Mouse (Mus musculus) heart, embryonic 13.5 days (tissue): ENCODE data around the gene Styxl1. TPM values are rescaled to one million over a fixed set of nuclear protein-coding genes. Genes with fewer than 3 reads are reported as not detected.
A peak's percentile ranks its signal among the peaks of the same experiment; 100 is the strongest.

Experiments
- ATAC-seq: fragments of 200-750 bp; cut with Nextera tagmentation; 2 replicates; pipeline ENCODE4 v1.8.0; 2017; ENCODE audit warnings: moderate TSS enrichment; ENCODE audit not compliant: insufficient number of reproducible peaks, low FRiP score, low TSS enrichment; ENCODE audit errors: extremely low read depth
- H3K27ac ChIP-seq: fragments of 300-500 bp; sonication (generic); replicated peaks from 2 replicates; pipeline ENCODE4 v1.5.1; 2015; ENCODE audit warnings: moderate library complexity, mild to moderate bottlenecking, inconsistent platforms
- H3K27me3 ChIP-seq: fragments of 300-500 bp; sonication (generic); replicated peaks from 2 replicates; pipeline ENCODE4 v1.6.1; 2015; ENCODE audit warnings: mild to moderate bottlenecking, inconsistent platforms
- H3K36me3 ChIP-seq: fragments of 300-500 bp; sonication (generic); 2 replicates; pipeline ENCODE4 v1.6.1; 2015; ENCODE audit warnings: mild to moderate bottlenecking, inconsistent platforms
- H3K4me1 ChIP-seq: fragments of 300-500 bp; sonication (generic); 2 replicates; pipeline ENCODE4 v1.6.1; 2015; ENCODE audit warnings: inconsistent platforms
- H3K4me2 ChIP-seq: fragments of 300-500 bp; sonication (generic); 2 replicates; pipeline ENCODE4 v1.6.1; 2015; ENCODE audit warnings: inconsistent platforms, mild to moderate bottlenecking, moderate library complexity
- H3K4me3 ChIP-seq: fragments of 300-500 bp; sonication (generic); 2 replicates; pipeline ENCODE4 v1.5.1; 2015; ENCODE audit warnings: moderate library complexity, mild to moderate bottlenecking, inconsistent platforms
- H3K9ac ChIP-seq: fragments of 300-500 bp; sonication (generic); 2 replicates; pipeline ENCODE4 v1.6.1; 2015; ENCODE audit warnings: inconsistent platforms, mild to moderate bottlenecking, moderate library complexity
- H3K9me3 ChIP-seq: fragments of 300-500 bp; sonication (generic); 2 replicates; pipeline ENCODE4 v1.6.1; 2016; ENCODE audit warnings: inconsistent platforms
- WGBS: fragments of 180-500 bp; shearing (Covaris S2); methylation state at CpG from one replicate; pipeline ENCODE4 v1.1.7; 2015; ENCODE audit warnings: mixed read lengths; 5-methylcytosine and 5-hydroxymethylcytosine counted together
- polyA plus RNA-seq: library from polyadenylated mRNA; unstranded; fragments of >200 nt; fragmentation: Nextera tagmentation; extraction: Ambion mirVana; gene quantifications from 2 replicates; pipeline ENCODE4 v1.2.1, GENCODE M21; 2015

The Styxl1 gene
- polyA plus RNA-seq, result 0.29 TPM in 1 of 2 replicates, not detected in the other

DNA sequence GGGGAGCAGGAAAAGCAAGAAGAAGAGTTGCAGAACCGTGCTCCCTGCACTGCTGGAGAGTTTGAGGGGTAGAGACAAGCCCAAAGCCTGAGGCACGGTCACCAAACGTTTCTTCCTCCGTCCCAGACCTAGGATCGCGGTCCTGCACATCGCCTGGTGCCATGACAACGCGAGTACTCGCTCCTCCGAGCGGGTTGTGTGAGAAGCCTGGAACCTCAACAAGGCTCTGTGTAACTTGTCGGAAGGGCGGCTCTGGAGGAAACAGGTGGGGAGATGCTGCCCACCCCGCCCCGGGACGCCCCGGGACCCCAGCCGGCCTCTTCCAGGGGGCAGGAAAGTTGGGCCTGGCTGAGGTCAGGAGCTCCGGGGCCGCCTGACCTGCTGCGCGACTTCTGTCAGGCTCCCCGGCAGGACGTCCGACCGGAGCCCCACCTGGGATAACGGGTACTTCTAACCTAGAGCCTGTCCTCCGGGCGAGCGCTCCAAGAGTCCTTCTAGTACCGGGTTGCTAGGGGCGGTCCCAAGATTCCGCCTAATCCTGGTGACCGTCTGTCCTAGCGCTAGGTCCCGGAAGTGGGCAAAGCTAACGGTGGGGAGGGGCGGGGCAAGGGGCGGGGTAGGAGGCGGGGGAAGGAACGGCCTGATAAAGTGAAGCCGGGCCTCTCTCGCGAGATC is at the start of gene Styxl1:
Gene Styxl1, minus strand, starts transcription at position 590 of the 675 bp plus-strand sequence.
- ATAC-seq, result peak; percentile 87
- H3K27me3 ChIP-seq, result peaks cover 12% of the 10 kb centered on the region
- H3K4me3 ChIP-seq, result peak within 1 kb of the TSS; percentile 73
- peaks cover 43% of the 10 kb centered on the region for H3K4me1 ChIP-seq
- WGBS, result under 1% methylated on average over 45 of the region's 45 CpGs
- peak within 1 kb of the TSS; percentile 81 for H3K4me2 ChIP-seq
- H3K9me3 ChIP-seq, result no peaks in the 10 kb centered on the region
- peak within 1 kb of the TSS; percentile 98 for H3K9ac ChIP-seq
- H3K36me3 ChIP-seq, result peaks cover 31% of the 10 kb centered on the region
- peak within 1 kb of the TSS; percentile 98 for H3K27ac ChIP-seq

DNA sequence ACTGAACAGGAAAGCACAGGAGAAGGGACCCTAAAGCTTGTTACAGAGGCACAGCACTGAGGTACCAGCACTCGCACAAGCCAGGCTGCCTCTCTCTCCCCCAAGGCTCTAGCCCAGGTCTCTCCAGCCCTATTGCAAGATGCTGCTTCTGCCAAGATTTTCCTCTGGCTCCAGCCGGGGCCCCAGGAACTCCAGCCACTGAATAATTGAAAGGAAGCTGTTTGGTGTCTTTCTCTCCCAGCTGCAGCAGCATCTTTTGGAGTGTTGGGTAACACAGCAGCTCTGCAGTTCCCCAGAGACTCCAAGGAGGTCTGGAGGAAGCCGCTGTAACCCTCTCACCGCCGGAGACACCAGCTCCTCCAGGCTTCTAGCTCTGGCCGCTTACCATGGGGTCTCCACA is 48.0 kb upstream of the Styxl1 start:
- no peaks in the 10 kb centered on the region for H3K36me3 ChIP-seq
- no peak for ATAC-seq
- 45% methylated on average over 6 of the region's 6 CpGs for WGBS

GRCm38 (mm10) chr5:135824517-135824916 is 46.3 kb upstream of the Styxl1 start:
- H3K36me3 ChIP-seq, result no peaks in the 10 kb centered on the region
- no peak overlapping the region for H3K27ac ChIP-seq
- no peak overlapping the region for H3K4me3 ChIP-seq
- H3K4me1 ChIP-seq, result no peaks in the 10 kb centered on the region
- H3K4me2 ChIP-seq, result no peak overlapping the region
- H3K27me3 ChIP-seq, result peaks cover 42% of the 10 kb centered on the region
- 53% methylated on average over 3 of the region's 3 CpGs for WGBS
- H3K9me3 ChIP-seq, result no peaks in the 10 kb centered on the region
- ATAC-seq, result no peak
- H3K9ac ChIP-seq, result no peak overlapping the region

More for the DNA sequence above, 48.0 kb upstream of the Styxl1 start:
- Histone ChIP-seq H3K27me3 (peaks cover 25% of the 10 kb centered on the region), H3K27ac (no peak overlapping the region), H3K9ac (no peak overlapping the region), H3K9me3 (no peaks in the 10 kb centered on the region), H3K4me1 (no peaks in the 10 kb centered on the region), H3K4me3 (no peak overlapping the region), H3K4me2 (no peak overlapping the region)

DNA sequence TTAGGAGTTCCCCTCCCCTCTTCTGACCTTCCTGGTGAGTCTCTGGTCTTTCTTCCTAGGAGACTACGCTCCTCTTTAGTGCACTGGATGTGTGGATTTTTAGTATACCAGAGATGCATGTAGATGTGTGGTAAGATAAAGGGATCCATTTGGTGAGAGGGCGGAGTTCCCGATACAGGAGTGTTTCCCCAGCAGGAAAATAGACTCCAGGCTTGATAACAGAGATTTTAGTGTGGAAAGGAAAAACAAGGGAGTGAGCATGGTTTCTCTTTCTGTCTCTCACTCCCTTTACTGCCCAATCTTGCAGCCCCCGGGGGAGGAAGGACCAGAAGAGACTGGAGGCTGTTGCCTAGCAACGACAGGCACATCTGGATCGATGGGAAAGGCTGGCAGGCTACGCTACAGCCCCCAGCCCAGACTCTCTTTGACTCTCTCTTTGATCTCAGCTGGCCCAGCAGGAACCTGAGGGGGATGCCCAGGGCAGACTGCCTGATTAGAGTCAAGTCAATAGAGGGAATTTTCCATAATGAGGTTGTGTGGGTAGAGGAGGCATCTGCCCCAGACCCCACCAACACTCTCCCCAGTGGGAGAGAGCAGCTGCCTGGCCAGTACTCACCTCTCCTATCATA is 44.2 kb upstream of the Styxl1 start:
- H3K27me3 ChIP-seq, result peaks cover 63% of the 10 kb centered on the region
- WGBS, result 22% methylated on average over 7 of the region's 7 CpGs

GRCm38 (mm10) chr5:135818491-135818890 is 40.3 kb upstream of the Styxl1 start:
- Histone ChIP-seq H3K9ac (no peak overlapping the region), H3K9me3 (no peaks in the 10 kb centered on the region), H3K27ac (no peak overlapping the region), H3K27me3 (peaks cover 76% of the 10 kb centered on the region), H3K4me1 (no peaks in the 10 kb centered on the region), H3K4me3 (no peak overlapping the region), H3K36me3 (no peaks in the 10 kb centered on the region), H3K4me2 (no peak overlapping the region)
- WGBS, result 30% methylated on average over 7 of the region's 7 CpGs
- ATAC-seq, result no peak

More for the DNA sequence above, 44.2 kb upstream of the Styxl1 start:
- H3K27ac ChIP-seq, result no peak overlapping the region
- no peak overlapping the region for H3K4me2 ChIP-seq
- H3K4me1 ChIP-seq, result no peaks in the 10 kb centered on the region
- no peaks in the 10 kb centered on the region for H3K9me3 ChIP-seq
- H3K9ac ChIP-seq, result no peak overlapping the region
- H3K4me3 ChIP-seq, result no peak overlapping the region
- H3K36me3 ChIP-seq, result no peaks in the 10 kb centered on the region
- ATAC-seq, result no peak

DNA sequence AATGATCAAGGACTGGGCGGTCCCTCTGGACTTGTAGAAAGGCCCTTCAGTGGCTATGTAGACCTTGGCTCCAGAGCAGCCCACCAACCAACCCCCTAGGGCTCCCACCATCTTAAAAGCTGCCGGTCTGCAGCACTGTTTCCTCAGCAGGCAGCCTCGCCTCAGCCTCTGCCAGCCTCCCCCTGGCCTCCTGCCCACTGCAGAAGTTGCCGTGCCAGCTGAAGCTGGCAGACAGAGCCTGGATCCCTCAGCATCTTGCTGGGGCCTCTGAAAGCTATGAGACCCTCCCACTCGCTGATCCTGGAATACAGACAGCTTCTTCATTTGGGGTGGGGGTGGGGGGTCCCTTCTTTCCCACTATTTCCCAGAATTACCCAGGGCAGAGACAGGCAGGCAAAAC is 34.8 kb upstream of the Styxl1 start:
- H3K4me3 ChIP-seq, result no peak overlapping the region
- WGBS, result 49% methylated on average over 5 of the region's 5 CpGs
- H3K9ac ChIP-seq, result no peak overlapping the region
- H3K36me3 ChIP-seq, result no peaks in the 10 kb centered on the region
- H3K4me1 ChIP-seq, result no peaks in the 10 kb centered on the region
- H3K9me3 ChIP-seq, result no peaks in the 10 kb centered on the region
- ATAC-seq, result no peak
- H3K4me2 ChIP-seq, result no peak overlapping the region
- H3K27ac ChIP-seq, result no peak overlapping the region
- H3K27me3 ChIP-seq, result peaks cover 36% of the 10 kb centered on the region

DNA sequence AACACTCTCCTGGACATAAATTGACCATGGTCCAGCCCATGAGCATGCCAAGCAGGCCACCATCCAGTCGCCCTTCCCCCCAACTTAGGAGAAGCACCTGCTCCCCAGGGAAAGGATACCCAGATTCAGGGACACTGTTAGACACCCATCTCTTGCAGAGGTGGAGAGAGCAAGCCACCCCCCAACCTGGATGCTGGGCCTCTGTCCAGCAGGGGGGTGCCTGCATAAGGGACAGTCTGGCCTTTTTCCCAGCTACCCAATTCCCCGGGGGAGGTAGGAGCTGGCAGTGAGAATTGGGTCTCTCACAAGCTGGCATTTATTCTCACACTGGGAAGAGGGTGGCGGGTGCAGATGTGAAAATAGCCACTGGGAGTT is 29.1 kb upstream of the Styxl1 start:
- no peak overlapping the region for H3K27ac ChIP-seq
- ATAC-seq, result no peak
- peaks cover 33% of the 10 kb centered on the region for H3K27me3 ChIP-seq
- H3K9me3 ChIP-seq, result no peaks in the 10 kb centered on the region
- peaks cover 6% of the 10 kb centered on the region; the same call in 1 of the 2 replicates for H3K4me1 ChIP-seq
- 30% methylated on average over 3 of the region's 3 CpGs for WGBS
- H3K9ac ChIP-seq, result no peak overlapping the region
- H3K4me3 ChIP-seq, result no peak overlapping the region
- no peak overlapping the region for H3K4me2 ChIP-seq
- H3K36me3 ChIP-seq, result no peaks in the 10 kb centered on the region

DNA sequence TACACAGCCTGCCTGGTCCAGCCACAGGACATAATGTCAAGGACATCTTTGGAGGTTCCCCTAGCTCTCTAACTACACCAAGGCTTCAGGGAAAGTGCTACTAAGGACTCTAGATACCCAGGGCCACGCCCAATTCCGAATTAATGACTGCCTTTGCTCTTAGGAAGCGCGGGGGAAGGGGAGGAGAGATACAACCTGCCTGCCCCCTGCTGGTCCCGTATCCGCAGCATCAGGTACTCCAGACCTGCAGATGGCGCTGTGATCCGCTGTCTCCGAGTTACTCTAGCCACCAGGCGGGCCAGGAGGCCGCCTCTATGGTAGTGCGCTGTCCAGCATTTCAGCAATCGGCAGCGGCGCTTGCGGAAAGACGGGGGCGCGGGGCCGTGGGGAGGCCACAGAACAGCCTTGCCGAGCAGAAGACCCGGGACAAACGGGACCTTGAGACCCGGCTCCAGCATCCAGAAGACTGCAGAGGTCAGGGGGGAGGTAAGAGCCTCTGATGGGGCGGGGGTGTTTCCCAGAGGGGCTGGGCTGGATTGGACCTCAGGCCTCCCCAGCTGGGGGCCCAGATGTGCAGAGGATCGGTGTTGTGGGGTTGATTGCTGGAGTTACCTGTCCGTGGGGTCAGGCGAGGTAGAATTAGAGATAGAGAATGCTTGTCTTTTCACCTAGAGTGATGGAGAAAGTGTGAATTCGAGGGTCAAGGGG is 28.5 kb upstream of the Styxl1 start, which contains the start of gene Srrm3:
Gene Srrm3, plus strand, starts transcription at position 336 of the 708 bp plus-strand sequence.
- H3K4me2 ChIP-seq, result 0 out of 2 replicates have a peak within 1 kb of the TSS, but pooled peaks have one; percentile 8
- 4% methylated on average over 29 of the region's 29 CpGs for WGBS
- H3K9ac ChIP-seq, result no peak within 1 kb of the TSS
- H3K36me3 ChIP-seq, result no peaks in the 10 kb centered on the region
- no peak within 1 kb of the TSS for H3K4me3 ChIP-seq
- peaks cover 32% of the 10 kb centered on the region for H3K27me3 ChIP-seq
- H3K4me1 ChIP-seq, result peaks cover 6% of the 10 kb centered on the region
- H3K27ac ChIP-seq, result no peak within 1 kb of the TSS
- H3K9me3 ChIP-seq, result no peaks in the 10 kb centered on the region
- ATAC-seq, result no peak

DNA sequence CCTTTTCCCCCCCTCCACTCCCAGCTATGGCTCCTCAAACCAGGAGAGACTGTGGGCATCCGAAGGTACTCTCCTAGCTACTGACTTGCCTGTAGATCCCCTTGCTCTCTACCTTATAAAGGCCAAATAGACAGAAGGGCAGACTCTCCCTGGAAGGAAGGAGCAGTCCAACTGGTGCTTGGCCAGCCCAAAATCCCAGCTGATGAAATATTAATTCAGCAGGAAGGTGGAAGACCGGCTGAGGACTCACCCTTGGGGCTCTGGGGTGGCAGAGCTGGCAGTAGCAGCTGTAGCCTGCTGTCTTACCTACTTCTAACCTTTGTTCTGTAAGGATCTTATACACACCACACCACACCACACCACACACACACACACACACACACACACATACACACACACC is 26.6 kb upstream of the Styxl1 start:
- Histone ChIP-seq H3K36me3 (no peaks in the 10 kb centered on the region), H3K9me3 (no peaks in the 10 kb centered on the region), H3K27ac (no peak overlapping the region), H3K27me3 (peaks cover 35% of the 10 kb centered on the region), H3K4me3 (no peak overlapping the region), H3K4me2 (no peak overlapping the region), H3K9ac (no peak overlapping the region), H3K4me1 (peaks cover 19% of the 10 kb centered on the region)
- WGBS, result 43% methylated on average over 2 of the region's 2 CpGs
- ATAC-seq, result no peak

DNA sequence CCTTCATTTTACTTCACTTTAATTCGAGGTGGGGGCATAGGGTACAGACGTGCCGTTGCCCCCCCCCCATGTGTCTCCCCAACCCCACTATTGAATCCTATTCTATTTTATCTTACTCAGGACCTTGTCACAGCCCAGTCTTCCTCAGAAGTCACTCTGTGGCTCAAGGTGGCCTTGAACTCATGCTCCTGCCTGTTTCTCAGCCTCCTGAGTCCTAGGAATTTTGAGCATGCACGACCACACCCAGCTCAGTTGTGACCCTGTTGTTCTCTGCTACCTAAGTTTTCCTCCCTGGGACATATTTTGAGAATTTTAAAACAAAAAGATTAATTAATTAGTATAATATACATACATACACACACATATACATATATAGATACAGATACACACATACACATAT is 25.5 kb upstream of the Styxl1 start:
- 69% methylated on average over 4 of the region's 4 CpGs for WGBS
- no peak for ATAC-seq
- Histone ChIP-seq H3K4me2 (no peak overlapping the region), H3K9ac (no peak overlapping the region), H3K27me3 (peaks cover 29% of the 10 kb centered on the region), H3K4me3 (no peak overlapping the region), H3K9me3 (no peaks in the 10 kb centered on the region), H3K36me3 (no peaks in the 10 kb centered on the region), H3K4me1 (peaks cover 19% of the 10 kb centered on the region), H3K27ac (no peak overlapping the region)

DNA sequence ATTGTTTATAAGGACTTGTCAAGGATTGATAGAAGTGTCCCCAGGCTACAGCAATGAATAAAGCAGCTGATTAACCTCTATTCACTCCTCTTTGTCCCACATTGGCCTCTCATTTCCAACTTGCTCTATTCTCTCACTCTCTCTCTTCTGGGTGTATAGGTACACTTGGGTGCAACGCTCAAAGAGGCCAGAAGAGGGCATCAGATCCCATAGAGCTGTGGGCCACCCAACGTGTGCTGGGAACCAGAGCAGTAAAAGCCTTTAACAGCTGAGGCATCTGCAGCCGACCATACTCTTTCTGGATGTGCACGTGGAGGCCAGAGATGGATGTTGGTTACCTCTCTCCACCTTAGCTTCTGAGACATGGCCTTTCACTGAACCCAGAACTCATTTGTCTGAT is 24.9 kb upstream of the Styxl1 start:
- no peaks in the 10 kb centered on the region for H3K36me3 ChIP-seq
- peaks cover 29% of the 10 kb centered on the region for H3K27me3 ChIP-seq
- H3K9ac ChIP-seq, result no peak overlapping the region
- no peaks in the 10 kb centered on the region for H3K9me3 ChIP-seq
- H3K4me1 ChIP-seq, result peaks cover 19% of the 10 kb centered on the region
- H3K4me2 ChIP-seq, result no peak overlapping the region
- no peak for ATAC-seq
- WGBS, result 51% methylated on average over 4 of the region's 4 CpGs
- no peak overlapping the region for H3K27ac ChIP-seq
- H3K4me3 ChIP-seq, result no peak overlapping the region
